Mouse (Mus musculus) CH12.LX (cell line): ENCODE results near the gene Slc16a2. TPM values are rescaled to one million over a fixed set of nuclear protein-coding genes. Genes with fewer than 3 reads are reported as not detected.

ENCODE experiments used
- DNase-seq: peaks from one replicate; pipeline ENCODE4 v3.0.0-alpha.2; 2013; ENCODE audit errors: extremely low read depth
- H3K27ac ChIP-seq: 2 replicates; pipeline ENCODE4 v1.5.1; 2012; ENCODE audit warnings: low read depth, mild to moderate bottlenecking, control low read depth, moderate library complexity; ENCODE audit not compliant: insufficient read depth
- H3K27me3 ChIP-seq: replicated peaks from 2 replicates; pipeline ENCODE3; 2012; ENCODE audit warnings: inconsistent platforms
- H3K36me3 ChIP-seq, 2 experiments: replicated peaks in 1 of 2; 2 replicates each; pipeline versions ENCODE3 to v1.6.1; 2012; ENCODE audit warnings: inconsistent platforms in 1 of 2, low read length in 1 of 2, mild to moderate bottlenecking in 1 of 2, mixed read lengths in 1 of 2, moderate library complexity in 1 of 2; ENCODE audit not compliant: control insufficient read depth in 1 of 2, insufficient read depth in 1 of 2
- H3K4me1 ChIP-seq, 2 experiments: 2 replicates each; pipeline ENCODE4 v1.6.1; 2012; ENCODE audit warnings: inconsistent platforms in 1 of 2, moderate library complexity in 1 of 2; ENCODE audit not compliant: insufficient read depth in 2 of 2, control insufficient read depth in 1 of 2
- H3K4me2 ChIP-seq: 2 replicates; pipeline ENCODE4 v1.6.1; 2012; ENCODE audit warnings: low read depth, mild to moderate bottlenecking, control low read depth; ENCODE audit not compliant: poor library complexity, insufficient read depth, severe bottlenecking
- H3K4me3 ChIP-seq, 3 experiments: fragments of 150-350 bp in 1 of 3; sonication (generic) in 1 of 3; replicated peaks in 1 of 3; 2 replicates each; pipeline versions ENCODE3 to v1.5.1; 2011 to 2012; ENCODE audit warnings: low read depth in 2 of 3, low read length in 2 of 3, mild to moderate bottlenecking in 2 of 3, moderate library complexity in 2 of 3, control low read depth in 1 of 3, improper control_type of control experiment in 1 of 3, inconsistent platforms in 1 of 3, mixed read lengths in 1 of 3; ENCODE audit not compliant: poor library complexity in 1 of 3
- H3K79me2 ChIP-seq: replicated peaks from 2 replicates; pipeline ENCODE4 v1.6.1; 2012; ENCODE audit warnings: mild to moderate bottlenecking, moderate library complexity; ENCODE audit not compliant: control insufficient read depth, poor library complexity, insufficient read depth, severe bottlenecking; ENCODE audit errors: extremely low read depth
- H3K9ac ChIP-seq: 2 replicates; pipeline ENCODE4 v1.6.1; 2012; ENCODE audit warnings: low read depth, mild to moderate bottlenecking, control low read depth, moderate library complexity; ENCODE audit not compliant: insufficient read depth
- H3K9me3 ChIP-seq: replicated peaks from 2 replicates; pipeline ENCODE3; 2012; ENCODE audit warnings: low read length, inconsistent platforms, mixed read lengths
- BHLHE40 ChIP-seq: IDR thresholded peaks from 2 replicates; pipeline ENCODE4 v1.6.1; 2011; ENCODE audit warnings: mild to moderate bottlenecking, low read depth, low read length, improper control_type of control experiment
- CTCF ChIP-seq, 2 experiments: IDR thresholded peaks in 1 of 2; conservative IDR thresholded peaks in 1 of 2; 2 replicates each; pipeline ENCODE4 v1.5.1; 2011 to 2012; ENCODE audit warnings: low read depth in 2 of 2, low read length in 2 of 2, improper control_type of control experiment in 1 of 2, inconsistent platforms in 1 of 2, mild to moderate bottlenecking in 1 of 2, moderate library complexity in 1 of 2
- ETS1 ChIP-seq: conservative IDR thresholded peaks from 2 replicates; pipeline ENCODE4 v1.6.1; 2012; ENCODE audit warnings: low read depth, mild to moderate bottlenecking, inconsistent platforms, low read length, improper control_type of control experiment, moderate library complexity
- IRF4 ChIP-seq: IDR thresholded peaks from 2 replicates; pipeline ENCODE4 v1.6.1; 2014; ENCODE audit warnings: low read depth, mild to moderate bottlenecking, inconsistent platforms, low read length, improper control_type of control experiment
- JUN ChIP-seq: IDR thresholded peaks from 2 replicates; pipeline ENCODE4 v1.6.1; 2011; ENCODE audit warnings: low read depth, mild to moderate bottlenecking, low read length, improper control_type of control experiment, moderate library complexity; ENCODE audit not compliant: insufficient read depth
- MAFK ChIP-seq: IDR thresholded peaks from 2 replicates; pipeline ENCODE4 v1.6.1; 2011; ENCODE audit warnings: low read length, improper control_type of control experiment; ENCODE audit not compliant: insufficient replicate concordance
- MAX ChIP-seq: IDR thresholded peaks from 2 replicates; pipeline ENCODE4 v1.6.1; 2011; ENCODE audit warnings: low read length, improper control_type of control experiment
- NELFE ChIP-seq: IDR thresholded peaks from 2 replicates; pipeline ENCODE4 v1.6.1; 2011; ENCODE audit warnings: low read depth, low read length, improper control_type of control experiment
- POLR2AphosphoS2 ChIP-seq: IDR thresholded peaks from 2 replicates; pipeline ENCODE4 v1.6.1; 2011; ENCODE audit warnings: low read depth, low read length, improper control_type of control experiment
- RCOR1 ChIP-seq: conservative IDR thresholded peaks from 2 replicates; pipeline ENCODE4 v1.6.1; 2012; ENCODE audit warnings: low read depth, mild to moderate bottlenecking, inconsistent platforms, low read length, improper control_type of control experiment
- SIN3A ChIP-seq: IDR thresholded peaks from 2 replicates; pipeline ENCODE4 v1.6.1; 2012; ENCODE audit warnings: low read length, improper control_type of control experiment, inconsistent platforms
- SMC3 ChIP-seq: IDR thresholded peaks from 2 replicates; pipeline ENCODE4 v1.6.1; 2011; ENCODE audit warnings: low read depth, low read length, improper control_type of control experiment
- UBTF ChIP-seq: IDR thresholded peaks from 2 replicates; pipeline ENCODE4 v1.6.1; 2012; ENCODE audit warnings: low read depth, mild to moderate bottlenecking, inconsistent platforms, low read length, improper control_type of control experiment, moderate library complexity
- USF2 ChIP-seq: conservative IDR thresholded peaks from 2 replicates; pipeline ENCODE4 v1.6.1; 2011; ENCODE audit warnings: low read depth, low read length, improper control_type of control experiment
- ZC3H11A ChIP-seq: IDR thresholded peaks from 2 replicates; pipeline ENCODE4 v1.6.1; 2012; ENCODE audit warnings: low read depth, mild to moderate bottlenecking, inconsistent platforms, low read length, improper control_type of control experiment
- ZNF384 ChIP-seq: IDR thresholded peaks from 2 replicates; pipeline ENCODE4 v1.6.1; 2012; ENCODE audit warnings: low read depth, low read length, improper control_type of control experiment, inconsistent platforms
- dilution Hi-C: fragments of 300-500 bp; cut with MboI; formaldehyde crosslinking; loops from 2 replicates; pipeline ENCODE4 v1.14.3; 2020; ENCODE audit warnings: low sequenced_read_pairs; ENCODE audit not compliant: extremely low pct_unique_long_range_greater_than_20kb, extremely low pct_ligation_motif_present
- in situ Hi-C: fragments of 300-500 bp; cut with MboI; formaldehyde crosslinking; loops from 3 replicates; pipeline ENCODE4 v1.14.3; 2019; ENCODE audit warnings: low sequenced_read_pairs, low pct_ligation_motif_present, low pct_unique_long_range_greater_than_20kb, mixed read lengths
- polyA plus RNA-seq: library from polyadenylated mRNA; unstranded; fragments of >175 nt; gene quantifications from 2 replicates; pipeline ENCODE4 v1.2.1, GENCODE M21; 2012; ENCODE audit warnings: low read depth; ENCODE audit not compliant: insufficient read length
- total RNA-seq, 2 experiments: library from RNA; depleted of rRNA; stranded (reverse); fragments of 300-350 nt in 1 of 2; fragments of >200 nt in 1 of 2; gene quantifications; 2 replicates each; pipeline ENCODE4 v1.2.3; 2012 to 2014

Slc16a2 gene
- total and polyA plus RNA-seq, 3 experiments = 0.32 to 2.2 (median 0.42) TPM

DNA sequence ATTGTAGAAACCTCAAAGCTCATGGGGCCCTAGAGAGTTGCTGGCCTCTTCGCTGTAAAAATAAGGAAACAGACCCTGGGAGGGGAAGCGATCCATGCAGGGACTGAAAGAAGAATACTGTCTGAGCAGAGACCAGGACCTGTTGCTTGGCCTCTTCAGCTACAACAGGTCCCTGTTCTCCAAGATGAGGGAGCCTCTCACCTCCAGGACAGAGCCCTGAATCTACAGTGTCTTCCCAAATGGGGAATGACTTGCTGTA is 79.8 kb downstream of the Slc16a2 start:
- Histone ChIP-seq H3K4me2 (no peak overlapping the region), H3K9ac (no peak overlapping the region), H3K9me3 (no peaks in the 10 kb centered on the region), H3K4me3 (no peak overlapping the region), H3K4me1 (peaks cover 11 to 35% of the 10 kb centered on the region in 2 experiments), H3K27ac (no peak overlapping the region), H3K36me3 (no peaks in the 10 kb centered on the region), H3K27me3 (no peaks in the 10 kb centered on the region), H3K79me2 (no peaks in the 10 kb centered on the region)
- in situ Hi-C loops = no loop called here
- dilution Hi-C loops = no loop called here
- TF ChIP-seq USF2 (no peak), UBTF (no peak), JUN (no peak), ZNF384 (no peak), POLR2AphosphoS2 (no peak), CTCF (conservative IDR thresholded peaks at IDR 0.05 in 1 of 2, IDR thresholded peaks at IDR 0.05 in 1 of 2; ENCODE audit: low read depth in 2 of 2, low read length in 2 of 2) (no peak), ZC3H11A (no peak), IRF4 (no peak), SIN3A (no peak), SMC3 (no peak), BHLHE40 (no peak), MAX (no peak), MAFK (no peak), NELFE (no peak), RCOR1 (no peak), ETS1 (no peak)
- peak; percentile 33 for DNase-seq

DNA sequence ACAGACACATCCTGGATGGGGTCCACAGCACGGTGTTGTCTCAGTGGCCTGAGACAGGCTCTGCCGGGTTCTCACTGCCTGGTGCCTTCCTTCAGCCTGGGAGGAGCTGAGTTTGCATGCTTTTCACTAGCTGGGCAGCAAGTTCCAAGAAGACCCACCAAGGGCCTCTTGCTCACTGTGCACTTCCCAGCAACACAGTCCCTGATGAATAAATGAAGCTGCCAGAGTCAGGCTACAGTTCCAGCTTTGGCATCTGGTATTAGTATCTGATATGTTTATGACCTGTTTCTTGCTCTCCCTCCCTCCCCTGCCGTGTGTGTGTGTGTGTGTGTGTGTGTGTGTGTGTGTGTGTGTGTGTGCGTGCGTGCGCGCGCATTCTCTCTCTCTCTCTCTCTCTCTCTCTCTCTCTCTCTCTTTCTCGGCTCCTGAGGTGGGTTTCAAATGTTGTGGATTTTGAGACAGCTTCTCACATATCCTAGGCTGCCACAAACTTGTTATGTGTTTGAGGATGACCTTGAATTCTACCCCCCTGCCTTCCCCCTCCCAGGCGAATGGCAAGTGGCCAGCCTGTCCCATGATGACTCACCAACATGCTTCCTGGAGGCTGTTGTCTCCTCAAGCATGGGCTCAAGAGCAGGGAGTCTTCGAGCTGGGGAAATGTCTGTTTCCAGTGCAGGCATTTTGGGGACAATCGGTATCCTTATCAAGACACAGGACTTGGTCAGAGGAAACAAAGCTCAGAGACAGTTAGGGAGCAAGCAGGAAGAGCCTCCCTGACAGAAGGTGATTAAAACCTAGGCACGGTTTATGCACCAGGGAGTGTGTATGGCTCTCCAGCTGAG is 80.3 kb downstream of the Slc16a2 start:
- Histone ChIP-seq H3K27me3 (no peaks in the 10 kb centered on the region), H3K36me3 (no peaks in the 10 kb centered on the region), H3K79me2 (no peaks in the 10 kb centered on the region), H3K9ac (no peak overlapping the region), H3K9me3 (no peaks in the 10 kb centered on the region), H3K4me1 (peaks cover 9 to 31% of the 10 kb centered on the region in 2 experiments), H3K4me3 (no peak overlapping the region), H3K4me2 (no peak overlapping the region), H3K27ac (no peak overlapping the region)
- in situ Hi-C loops (no loop called here), dilution Hi-C loops (no loop called here)
- no peak for DNase-seq
- TF ChIP-seq POLR2AphosphoS2 (no peak), IRF4 (no peak), BHLHE40 (peak; percentile 31; the same call in 1 of the 2 replicates), ETS1 (no peak), UBTF (no peak)
